Mouse (Mus musculus) neural tube, embryonic 14.5 days (tissue): ENCODE data around the gene L2hgdh. TPM values are rescaled to one million over a fixed set of nuclear protein-coding genes. Genes with fewer than 3 reads are reported as not detected.
A peak's percentile ranks its signal among the peaks of the same experiment; 100 is the strongest.

Experiments used
- ATAC-seq: fragments of 200-750 bp; cut with Nextera tagmentation; 2 replicates; pipeline ENCODE4 v1.8.0; 2017; ENCODE audit warnings: low read depth, mild to moderate bottlenecking, moderate TSS enrichment, moderate library complexity
- H3K27ac ChIP-seq: fragments of 300-500 bp; sonication (generic); 2 replicates; pipeline ENCODE4 v1.5.1; 2014; ENCODE audit warnings: low read depth, mild to moderate bottlenecking, control low read depth, low read length, moderate library complexity, mixed read lengths
- H3K27me3 ChIP-seq: fragments of 300-500 bp; sonication (generic); 2 replicates; pipeline ENCODE4 v1.6.1; 2014; ENCODE audit warnings: low read length; ENCODE audit not compliant: control insufficient read depth, insufficient read depth
- H3K36me3 ChIP-seq: fragments of 300-500 bp; sonication (generic); 2 replicates; pipeline ENCODE4 v1.6.1; 2014; ENCODE audit warnings: low read length, mixed read lengths; ENCODE audit not compliant: control insufficient read depth, insufficient read depth
- H3K4me1 ChIP-seq: fragments of 300-500 bp; sonication (generic); 2 replicates; pipeline ENCODE4 v1.6.1; 2014; ENCODE audit warnings: low read length; ENCODE audit not compliant: control insufficient read depth, insufficient read depth
- H3K4me2 ChIP-seq: fragments of 300-500 bp; sonication (generic); 2 replicates; pipeline ENCODE4 v1.6.1; 2014; ENCODE audit warnings: mild to moderate bottlenecking, low read depth, low read length, control low read depth
- H3K4me3 ChIP-seq: fragments of 300-500 bp; sonication (generic); 2 replicates; pipeline ENCODE4 v1.5.1; 2014; ENCODE audit warnings: low read depth, low read length, control low read depth, mixed read lengths
- H3K9ac ChIP-seq: fragments of 300-500 bp; sonication (generic); replicated peaks from 2 replicates; pipeline ENCODE4 v1.6.1; 2014; ENCODE audit warnings: low read depth, mild to moderate bottlenecking, control low read depth, low read length, mixed read lengths
- H3K9me3 ChIP-seq: fragments of 300-500 bp; sonication (generic); 2 replicates; pipeline ENCODE4 v1.6.1; 2016; ENCODE audit warnings: low read length; ENCODE audit not compliant: control insufficient read depth
- WGBS: fragments of 180-500 bp; shearing (Covaris S2); extraction: QIAGEN DNeasy Blood & Tissue Kit; methylation state at CpG from one replicate; pipeline ENCODE4 v1.1.7; 2014; 5-methylcytosine and 5-hydroxymethylcytosine counted together
- polyA plus RNA-seq: library from polyadenylated mRNA; unstranded; fragments of >200 nt; fragmentation: Nextera tagmentation; extraction: Ambion mirVana; gene quantifications from 2 replicates; pipeline ENCODE4 v1.2.1, GENCODE M21; 2014

Gene L2hgdh
- polyA plus RNA-seq, 1 experiment from 2014 or later: 11.4 TPM

DNA sequence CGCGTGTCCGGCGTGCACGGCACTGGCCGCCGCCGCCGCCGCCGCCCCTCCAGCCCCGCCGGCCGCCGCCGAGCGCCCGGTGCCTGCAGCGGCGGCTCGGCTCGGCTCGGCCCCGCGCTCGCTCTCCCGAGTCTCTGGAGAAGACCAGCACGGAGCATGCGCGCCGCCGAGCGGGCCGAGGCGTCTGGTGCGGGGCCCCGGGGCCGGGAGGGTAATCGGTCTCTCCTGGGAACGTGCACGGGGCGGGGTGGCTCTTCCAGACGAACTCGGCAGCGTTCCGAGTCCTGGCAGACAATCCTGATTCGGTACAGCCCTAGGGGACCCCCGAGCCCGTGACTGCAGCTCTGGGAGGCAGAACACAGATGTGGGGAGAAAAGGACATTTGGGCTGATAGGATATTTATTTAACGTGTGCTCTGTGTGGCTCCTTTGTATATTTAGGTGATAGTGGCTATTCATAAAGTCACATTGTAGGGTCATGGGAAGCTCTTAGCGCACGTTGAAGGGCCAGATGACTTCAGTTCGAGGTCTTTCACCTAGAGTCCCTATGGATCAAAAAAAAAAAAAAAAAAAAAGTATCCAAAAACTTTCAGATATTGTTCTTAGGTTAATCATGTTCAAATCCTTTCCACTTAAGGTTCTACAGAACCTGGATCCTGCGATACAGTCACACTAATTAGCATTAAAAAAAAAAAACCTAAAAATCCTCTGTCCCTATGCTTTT lies 42.4 kb downstream of the L2hgdh start:
- WGBS: under 1% methylated on average over 43 of the region's 54 CpGs
- Histone ChIP-seq H3K4me1 (peaks cover 10% of the 10 kb centered on the region), H3K36me3 (no peaks in the 10 kb centered on the region), H3K9me3 (no peaks in the 10 kb centered on the region), H3K27me3 (no peaks in the 10 kb centered on the region), H3K27ac (peak overlapping the region; percentile 98), H3K4me3 (peak overlapping the region; percentile 97), H3K9ac (peak overlapping the region; percentile 95), H3K4me2 (peak overlapping the region; percentile 51)
- ATAC-seq: peak; percentile 92

- ATAC-seq: peak; percentile 83
- Histone ChIP-seq H3K9ac (peak within 1 kb of the TSS; percentile 95), H3K27me3 (no peaks in the 10 kb centered on the region), H3K36me3 (no peaks in the 10 kb centered on the region), H3K4me2 (peak within 1 kb of the TSS; percentile 51), H3K27ac (peak within 1 kb of the TSS; percentile 98), H3K4me1 (peaks cover 10% of the 10 kb centered on the region), H3K9me3 (no peaks in the 10 kb centered on the region), H3K4me3 (peak within 1 kb of the TSS; percentile 97)
- 1% methylated on average over 52 of the region's 85 CpGs for whole genome bisulfite sequencing
Observed at GRCm38 (mm10) chr12:69681566-69682061, 43.1 kb downstream of the L2hgdh start, which contains the start of gene Sos2. TSS of gene Sos2 (minus strand) at chr12:69681852.

DNA sequence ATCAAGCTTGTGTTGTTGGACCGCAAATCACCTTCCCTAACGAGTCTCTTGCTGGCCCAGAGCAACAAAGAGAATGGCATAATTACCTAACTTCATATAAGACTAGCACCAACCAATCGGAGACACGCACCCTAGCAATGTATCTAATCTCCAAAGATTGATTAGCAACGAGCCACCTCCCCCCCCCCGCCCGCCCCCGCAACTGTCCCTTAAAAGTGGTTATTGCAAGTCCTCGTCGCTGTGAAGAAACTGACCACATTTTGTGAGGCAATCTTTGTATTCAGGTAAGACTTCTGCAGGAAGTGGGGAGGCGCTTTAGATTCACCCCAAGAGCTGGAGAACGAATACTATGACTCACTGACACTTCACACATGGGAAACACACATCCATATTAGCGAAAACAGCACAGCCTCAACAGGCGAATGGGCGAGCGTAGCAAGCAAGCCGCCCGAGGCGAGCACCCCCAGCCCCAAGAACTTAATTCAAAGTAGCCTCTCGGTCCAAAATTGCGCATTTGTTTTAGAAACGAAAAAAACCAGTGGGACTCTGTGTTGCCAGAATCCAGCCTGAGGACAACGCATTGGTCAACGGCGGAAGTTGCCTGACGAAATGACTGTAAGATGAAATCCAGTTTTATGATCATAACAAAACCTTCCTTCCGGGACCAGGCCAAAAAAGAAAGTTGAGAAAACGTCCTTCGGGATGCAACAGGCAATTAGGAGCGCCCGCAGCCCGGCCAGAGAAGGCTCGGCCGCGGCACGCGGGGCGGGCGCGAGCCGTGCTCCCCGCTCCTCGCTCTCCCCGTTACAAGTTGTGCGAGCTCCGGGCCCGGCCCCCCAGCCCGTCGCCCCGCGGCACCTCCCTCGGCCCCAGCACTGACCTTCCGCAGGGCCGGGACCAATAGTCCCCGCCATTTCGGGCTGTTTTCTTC lies 43.8 kb downstream of the L2hgdh start:
- Histone ChIP-seq H3K4me3 (peak overlapping the region; percentile 97), H3K27me3 (no peaks in the 10 kb centered on the region), H3K36me3 (no peaks in the 10 kb centered on the region), H3K9me3 (no peaks in the 10 kb centered on the region), H3K4me2 (peak overlapping the region; percentile 51), H3K9ac (peak overlapping the region; percentile 95), H3K27ac (peak overlapping the region; percentile 98), H3K4me1 (peaks cover 10% of the 10 kb centered on the region)
- no peak; the same call in 1 of the 2 replicates for ATAC-seq
- under 1% methylated on average over 56 of the region's 56 CpGs for WGBS

GRCm38 (mm10) chr12:69676157-69676556 lies 48.5 kb downstream of the L2hgdh start:
- no peak overlapping the region for H3K4me3 ChIP-seq
- ATAC-seq: no peak
- no peaks in the 10 kb centered on the region for H3K27me3 ChIP-seq
- H3K4me1 ChIP-seq: peaks cover 14% of the 10 kb centered on the region
- no peak overlapping the region for H3K27ac ChIP-seq
- WGBS: 98% methylated on average over 4 of the region's 4 CpGs
- no peaks in the 10 kb centered on the region for H3K36me3 ChIP-seq
- H3K4me2 ChIP-seq: no peak overlapping the region
- no peaks in the 10 kb centered on the region for H3K9me3 ChIP-seq
- H3K9ac ChIP-seq: no peak overlapping the region

DNA sequence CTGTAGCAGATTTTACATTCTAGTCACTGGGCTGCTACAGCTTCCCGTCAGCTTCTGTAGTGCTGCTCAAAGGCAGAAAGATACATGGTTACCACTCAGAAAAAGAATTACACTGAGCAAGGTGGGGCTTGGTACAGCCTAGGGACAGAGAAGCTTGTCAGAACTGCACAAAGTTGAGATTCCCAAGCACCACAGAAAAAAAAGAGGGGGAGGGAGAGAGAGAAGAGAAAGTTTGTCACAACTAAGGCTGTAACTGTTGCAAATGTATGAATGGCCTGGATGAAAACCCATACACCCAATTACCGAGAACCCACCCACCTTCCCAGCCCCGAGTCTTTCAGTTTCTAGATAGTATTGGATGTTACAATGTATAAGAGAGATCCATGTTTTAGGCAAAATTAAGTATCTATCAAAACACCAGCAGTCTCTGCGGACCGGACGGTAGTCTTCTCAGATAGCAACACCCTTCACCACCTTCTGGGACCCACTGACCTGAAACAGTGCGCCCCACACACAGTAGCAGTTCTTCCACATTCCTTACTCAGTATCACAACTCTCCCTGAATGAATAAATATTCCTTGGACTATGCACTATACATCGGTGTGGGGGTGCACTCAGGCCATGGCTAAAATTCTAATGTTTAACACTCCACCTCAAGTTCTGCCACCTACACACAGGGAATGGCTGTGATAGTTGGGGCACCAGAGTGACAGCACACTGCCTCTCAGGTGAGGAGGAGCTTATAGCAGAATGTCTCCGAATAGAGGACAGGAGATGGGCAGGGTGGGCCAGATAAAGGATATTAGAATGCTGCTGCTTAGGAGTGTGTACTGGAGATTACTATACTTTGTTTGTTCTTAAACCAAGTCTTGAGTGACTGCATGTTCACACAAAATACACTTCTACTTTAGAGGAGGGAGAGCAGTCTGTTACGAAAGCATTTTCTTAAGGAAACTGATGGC lies 49.8 kb downstream of the L2hgdh start:
- Histone ChIP-seq H3K27ac (no peak overlapping the region), H3K27me3 (no peaks in the 10 kb centered on the region), H3K9ac (no peak overlapping the region), H3K4me1 (peaks cover 7% of the 10 kb centered on the region), H3K36me3 (no peaks in the 10 kb centered on the region), H3K4me2 (no peak overlapping the region), H3K9me3 (no peaks in the 10 kb centered on the region), H3K4me3 (no peak overlapping the region)
- no peak for ATAC-seq
- 83% methylated on average over 10 of the region's 10 CpGs for WGBS

- no peaks in the 10 kb centered on the region for H3K9me3 ChIP-seq
- no peak overlapping the region for H3K4me2 ChIP-seq
- no peak for ATAC-seq
- no peak overlapping the region for H3K27ac ChIP-seq
- H3K4me1 ChIP-seq: peaks cover 4% of the 10 kb centered on the region; the same call in 1 of the 2 replicates
- no peak overlapping the region for H3K4me3 ChIP-seq
- no peaks in the 10 kb centered on the region for H3K27me3 ChIP-seq
- H3K36me3 ChIP-seq: no peaks in the 10 kb centered on the region
- no peak overlapping the region for H3K9ac ChIP-seq
- WGBS: 37% methylated on average over 1 of the region's 1 CpGs
Observed at GRCm38 (mm10) chr12:69674176-69674575, 50.5 kb downstream of the L2hgdh start.

GRCm38 (mm10) chr12:69666721-69667120 lies 58.0 kb downstream of the L2hgdh start:
- no peaks in the 10 kb centered on the region for H3K36me3 ChIP-seq
- no peak overlapping the region for H3K27ac ChIP-seq
- no peak for ATAC-seq
- no peak overlapping the region for H3K4me3 ChIP-seq
- WGBS: 97% methylated on average over 5 of the region's 5 CpGs
- no peaks in the 10 kb centered on the region for H3K4me1 ChIP-seq
- H3K27me3 ChIP-seq: no peaks in the 10 kb centered on the region
- no peak overlapping the region for H3K4me2 ChIP-seq
- H3K9me3 ChIP-seq: no peaks in the 10 kb centered on the region
- H3K9ac ChIP-seq: no peak overlapping the region

DNA sequence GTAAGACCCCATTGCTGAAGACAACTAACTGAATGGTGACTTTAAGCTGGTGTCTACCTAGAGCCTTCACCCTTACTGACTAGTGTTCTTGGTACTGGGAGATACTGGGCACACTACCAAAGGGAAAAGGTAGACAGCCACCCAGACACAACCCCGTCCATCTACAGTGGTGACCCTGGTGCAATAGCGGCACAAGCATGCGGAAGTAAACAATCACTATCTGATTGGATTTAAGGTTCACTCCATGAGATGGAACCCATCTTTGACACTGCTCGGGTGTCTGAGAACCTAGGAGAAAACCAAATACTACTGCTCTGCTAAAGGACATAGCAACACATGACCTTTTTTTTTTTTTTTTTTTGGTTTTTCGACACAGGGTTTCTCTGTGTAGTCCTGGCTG lies 63.0 kb downstream of the L2hgdh start:
- Histone ChIP-seq H3K36me3 (no peaks in the 10 kb centered on the region), H3K9me3 (no peaks in the 10 kb centered on the region), H3K4me2 (no peak overlapping the region), H3K27ac (no peak overlapping the region), H3K27me3 (no peaks in the 10 kb centered on the region), H3K4me3 (no peak overlapping the region), H3K4me1 (no peaks in the 10 kb centered on the region), H3K9ac (no peak overlapping the region)
- no peak for ATAC-seq
- 95% methylated on average over 5 of the region's 5 CpGs for WGBS
